Mouse (Mus musculus): ENCODE measurements around the gene Pfdn4.

DNA sequence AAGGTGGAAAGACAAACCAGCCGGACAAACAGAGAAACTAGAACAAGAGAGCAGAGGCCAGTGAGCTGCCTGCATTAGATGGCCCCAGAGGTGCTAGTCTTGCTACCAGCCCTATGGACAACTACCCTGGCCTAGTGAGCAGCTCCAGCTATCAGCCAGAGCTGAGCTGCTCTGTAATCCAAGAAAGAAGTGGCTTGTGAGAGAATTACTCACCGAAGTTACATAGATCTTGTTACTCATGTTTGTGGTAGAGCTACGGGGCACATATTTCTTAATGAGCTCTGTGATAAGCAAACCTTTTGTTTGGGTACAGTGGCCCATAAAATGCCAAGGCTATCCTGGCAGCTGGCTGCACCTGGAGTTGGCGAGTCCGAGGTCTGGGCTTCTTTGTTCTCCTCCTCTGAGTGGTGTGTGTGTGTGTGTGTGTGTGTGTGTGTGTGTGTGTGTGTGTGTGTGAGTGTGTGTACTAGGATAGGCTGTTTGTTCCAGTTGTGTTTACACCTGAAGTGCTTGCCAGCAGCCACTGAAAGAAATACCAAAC, 49.3 kb upstream of the Pfdn4 start:
- TF ChIP-seq POLR2A (IDR thresholded peaks at IDR 0.05; ENCODE audit: borderline replicate concordance, extremely low read depth, insufficient read depth, insufficient read length, poor library complexity, severe bottlenecking) (no peak), CTCF (IDR thresholded peaks at IDR 0.05; ENCODE audit: borderline replicate concordance, extremely low read depth, insufficient read depth, insufficient read length) (no peak)
